Mouse (Mus musculus): ENCODE data around the gene Vdac2. TPM values are rescaled to one million over a fixed set of nuclear protein-coding genes. Genes with fewer than 3 reads are reported as not detected.

Gene Vdac2
- polyA plus RNA-seq, 1 experiment from 2014 or later, result 313 TPM

- 80% methylated on average over 7 of the region's 7 CpGs for WGBS
These were observed 2.7 kb upstream of the Vdac2 start for GRCm38 (mm10) chr14:21822307-21822706.

GRCm38 (mm10) chr14:21822795-21823374, 2.2 kb upstream of the Vdac2 start:
- DNase-seq (ENCODE audit: low spot score) (no peak), ATAC-seq (ENCODE audit: insufficient number of reproducible peaks, low FRiP score, low TSS enrichment, low read depth) (no peak)

More at GRCm38 (mm10) chr14:21822307-21822706, 2.7 kb upstream of the Vdac2 start:
- Histone ChIP-seq H3K9me3 (ENCODE audit: control insufficient read depth, low read length) (no peaks in the 10 kb centered on the region), H3K4me1 (ENCODE audit: control insufficient read depth, insufficient read depth, low read length) (no peaks in the 10 kb centered on the region), H3K27me3 (ENCODE audit: control insufficient read depth, insufficient read depth, low read length) (no peaks in the 10 kb centered on the region), H3K4me2 (ENCODE audit: low read depth, severe bottlenecking) (no peak overlapping the region), H3K27ac (replicated peaks; ENCODE audit: low read depth, low read length) (no peak overlapping the region), H3K36me3 (ENCODE audit: control insufficient read depth, insufficient read depth, low read length) (no peaks in the 10 kb centered on the region), H3K4me3 (ENCODE audit: low read depth, low read length) (no peak overlapping the region), H3K9ac (ENCODE audit: low read length) (no peak overlapping the region)
- ATAC-seq (ENCODE audit: insufficient number of reproducible peaks, low FRiP score, low TSS enrichment, low read depth) (no peak), DNase-seq (ENCODE audit: low spot score) (no peak)

GRCm38 (mm10) chr14:21823897-21824296, 1.1 kb upstream of the Vdac2 start:
- no peaks in the 10 kb centered on the region for H3K4me1 ChIP-seq (ENCODE audit: control insufficient read depth, insufficient read depth, low read length)
- DNase-seq (ENCODE audit: low spot score) (no peak), ATAC-seq (ENCODE audit: insufficient number of reproducible peaks, low FRiP score, low TSS enrichment, low read depth) (no peak)
- no peaks in the 10 kb centered on the region for H3K9me3 ChIP-seq (ENCODE audit: control insufficient read depth, low read length)
- H3K4me3 ChIP-seq (ENCODE audit: low read depth, low read length), result no peak overlapping the region
- WGBS, result 76% methylated on average over 7 of the region's 7 CpGs
- H3K4me2 ChIP-seq (ENCODE audit: low read depth, severe bottlenecking), result no peak overlapping the region
- H3K36me3 ChIP-seq (ENCODE audit: control insufficient read depth, insufficient read depth, low read length), result no peaks in the 10 kb centered on the region
- no peak overlapping the region for H3K27ac ChIP-seq (replicated peaks; ENCODE audit: low read depth, low read length)
- H3K9ac ChIP-seq (ENCODE audit: low read length), result no peak overlapping the region
- no peaks in the 10 kb centered on the region for H3K27me3 ChIP-seq (ENCODE audit: control insufficient read depth, insufficient read depth, low read length)

More at GRCm38 (mm10) chr14:21822795-21823374, 2.2 kb upstream of the Vdac2 start:
- no peak overlapping the region for H3K9ac ChIP-seq (ENCODE audit: low read length)
- H3K4me1 ChIP-seq (ENCODE audit: control insufficient read depth, insufficient read depth, low read length), result no peaks in the 10 kb centered on the region
- 85% methylated on average over 7 of the region's 7 CpGs for WGBS
- no peaks in the 10 kb centered on the region for H3K36me3 ChIP-seq (ENCODE audit: control insufficient read depth, insufficient read depth, low read length)
- no peak overlapping the region for H3K4me2 ChIP-seq (ENCODE audit: low read depth, severe bottlenecking)
- H3K27ac ChIP-seq (replicated peaks; ENCODE audit: low read depth, low read length), result peak overlapping the region; percentile 52; the same call in 1 of the 2 replicates
- no peak overlapping the region for H3K4me3 ChIP-seq (ENCODE audit: low read depth, low read length)
- H3K9me3 ChIP-seq (ENCODE audit: control insufficient read depth, low read length), result no peaks in the 10 kb centered on the region
- H3K27me3 ChIP-seq (ENCODE audit: control insufficient read depth, insufficient read depth, low read length), result no peaks in the 10 kb centered on the region

GRCm38 (mm10) chr14:21825786-21826491, 901 bp downstream of the Vdac2 start:
- Histone ChIP-seq H3K4me1 (ENCODE audit: control insufficient read depth, insufficient read depth, low read length) (no peaks in the 10 kb centered on the region), H3K9me3 (ENCODE audit: control insufficient read depth, low read length) (no peaks in the 10 kb centered on the region), H3K27me3 (ENCODE audit: control insufficient read depth, insufficient read depth, low read length) (no peaks in the 10 kb centered on the region), H3K4me2 (ENCODE audit: low read depth, severe bottlenecking) (no peak overlapping the region), H3K4me3 (ENCODE audit: low read depth, low read length) (no peak overlapping the region), H3K27ac (replicated peaks; ENCODE audit: low read depth, low read length) (no peak overlapping the region), H3K9ac (ENCODE audit: low read length) (no peak overlapping the region), H3K36me3 (ENCODE audit: control insufficient read depth, insufficient read depth, low read length) (no peaks in the 10 kb centered on the region)
- ATAC-seq (ENCODE audit: insufficient number of reproducible peaks, low FRiP score, low TSS enrichment, low read depth) (no peak), DNase-seq (ENCODE audit: low spot score) (no peak)
- WGBS, result 86% methylated on average over 9 of the region's 9 CpGs

- Histone ChIP-seq H3K27me3 (ENCODE audit: control insufficient read depth, insufficient read depth, low read length) (no peaks in the 10 kb centered on the region), H3K9me3 (ENCODE audit: control insufficient read depth, low read length) (no peaks in the 10 kb centered on the region), H3K9ac (ENCODE audit: low read length) (peak overlapping the region; percentile 96), H3K4me2 (ENCODE audit: low read depth, severe bottlenecking) (peak overlapping the region; percentile 67), H3K36me3 (ENCODE audit: control insufficient read depth, insufficient read depth, low read length) (peaks cover 4% of the 10 kb centered on the region; the same call in 1 of the 2 replicates), H3K4me3 (ENCODE audit: low read depth, low read length) (peak overlapping the region; percentile 78), H3K27ac (replicated peaks; ENCODE audit: low read depth, low read length) (peak overlapping the region; percentile 90), H3K4me1 (ENCODE audit: control insufficient read depth, insufficient read depth, low read length) (no peaks in the 10 kb centered on the region)
- under 1% methylated on average over 73 of the region's 73 CpGs for whole genome bisulfite sequencing
- peak; percentile 97 for DNase-seq (ENCODE audit: low spot score)
- ATAC-seq (ENCODE audit: insufficient number of reproducible peaks, low FRiP score, low TSS enrichment, low read depth), result peak; percentile 99
These were observed 6.1 kb downstream of the Vdac2 start for GRCm38 (mm10) chr14:21830876-21831767.

- Histone ChIP-seq H3K4me3 (ENCODE audit: low read depth, low read length) (peak overlapping the region; percentile 78), H3K27me3 (ENCODE audit: control insufficient read depth, insufficient read depth, low read length) (no peaks in the 10 kb centered on the region), H3K4me1 (ENCODE audit: control insufficient read depth, insufficient read depth, low read length) (no peaks in the 10 kb centered on the region), H3K36me3 (ENCODE audit: control insufficient read depth, insufficient read depth, low read length) (peaks cover 4% of the 10 kb centered on the region; the same call in 1 of the 2 replicates), H3K9me3 (ENCODE audit: control insufficient read depth, low read length) (no peaks in the 10 kb centered on the region), H3K9ac (ENCODE audit: low read length) (peak overlapping the region; percentile 96), H3K27ac (replicated peaks; ENCODE audit: low read depth, low read length) (peak overlapping the region; percentile 90), H3K4me2 (ENCODE audit: low read depth, severe bottlenecking) (peak overlapping the region; percentile 67)
- DNase-seq (ENCODE audit: low spot score) (no peak), ATAC-seq (ENCODE audit: insufficient number of reproducible peaks, low FRiP score, low TSS enrichment, low read depth) (no peak)
- WGBS, result under 1% methylated on average over 28 of the region's 28 CpGs
These were observed 6.9 kb downstream of the Vdac2 start for GRCm38 (mm10) chr14:21831830-21832403.

- H3K4me3 ChIP-seq (ENCODE audit: low read depth, low read length), result no peak overlapping the region
- ATAC-seq (ENCODE audit: insufficient number of reproducible peaks, low FRiP score, low TSS enrichment, low read depth) (no peak), DNase-seq (ENCODE audit: low spot score) (no peak)
- no peak overlapping the region for H3K27ac ChIP-seq (replicated peaks; ENCODE audit: low read depth, low read length)
- no peaks in the 10 kb centered on the region for H3K27me3 ChIP-seq (ENCODE audit: control insufficient read depth, insufficient read depth, low read length)
- WGBS, result 83% methylated on average over 8 of the region's 8 CpGs
- no peak overlapping the region for H3K9ac ChIP-seq (ENCODE audit: low read length)
- H3K4me2 ChIP-seq (ENCODE audit: low read depth, severe bottlenecking), result no peak overlapping the region
- no peaks in the 10 kb centered on the region for H3K4me1 ChIP-seq (ENCODE audit: control insufficient read depth, insufficient read depth, low read length)
- H3K36me3 ChIP-seq (ENCODE audit: control insufficient read depth, insufficient read depth, low read length), result peaks cover 33% of the 10 kb centered on the region; the same call in 1 of the 2 replicates
- no peaks in the 10 kb centered on the region for H3K9me3 ChIP-seq (ENCODE audit: control insufficient read depth, low read length)
These were observed 13.4 kb downstream of the Vdac2 start for GRCm38 (mm10) chr14:21838336-21839017.
